19 mouse cellular contexts compared by ENCODE assay signal in the genomic region with DNA sequence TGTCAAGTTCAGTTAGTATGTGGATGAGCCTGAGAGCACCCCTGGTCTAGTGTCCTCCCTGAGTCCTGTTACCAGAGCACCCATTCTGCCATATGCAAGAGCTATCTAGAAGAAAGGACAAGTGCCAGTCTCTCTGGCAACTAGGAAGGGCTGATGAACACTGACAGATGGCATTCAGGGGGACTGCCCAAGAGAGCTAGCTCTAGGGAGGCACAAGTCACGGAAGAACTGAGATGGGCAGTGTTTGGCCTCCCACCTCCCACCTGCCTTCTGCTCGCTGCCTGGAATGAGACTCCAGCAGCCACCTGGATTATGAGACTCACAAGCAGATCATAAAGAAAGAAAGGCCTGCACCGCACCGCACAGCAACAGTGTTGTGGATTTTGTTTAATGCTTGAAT. TPM values are rescaled to one million over a fixed set of nuclear protein-coding genes. Genes with fewer than 3 reads are reported as not detected.
DNase-seq lines count a peak whose midpoint lies in the region.
"Had no signal": no experiment of that assay in that cellular context is flagged by ENCODE, and none has a peak within 500 bp of the region (broad histone marks: within the 10 kb centered on the region; RNA-seq: fewer than 3 reads in every experiment).

No protein-coding gene starts in this region.

- intact Hi-C loops in left cerebral cortex, postnatal 25 days (cut with DNase I) = no loop called here
- intact Hi-C loops in gastrocnemius, postnatal 14 days (cut with DNase I; ENCODE audit: low total_unique reads) = no loop called here

- DNase-seq in cerebellum, adult 11-12 months = peak; percentile 74
- no peak for DNase-seq in cerebellum, postnatal 4 days (ENCODE audit: low spot score in 2 of 2)
- peak; percentile 32 to 85 for DNase-seq in left cerebral cortex, postnatal 25 days (ENCODE audit: low spot score in 2 of 2)
- no peak for DNase-seq in left cerebral cortex, adult 11 months (ENCODE audit: low spot score)
- peak; percentile 50 for DNase-seq in cerebellum, adult 8-10 months
- peak; percentile 50 to 53 for DNase-seq in right cerebral cortex, postnatal 36 days (ENCODE audit: low spot score in 2 of 2)
- no peak for DNase-seq in gastrocnemius, postnatal 14 days
- DNase-seq: adrenal gland, postnatal 10 days; heart, adult 11 months; heart, postnatal 36 days; kidney, adult 9 months; kidney, postnatal 4 days; liver had no signal

RNA-seq across cellular contexts. Expression of gene B3gnt8, which starts 13.3 kb away (rescaled TPM):
- total RNA-seq in left cerebral cortex, postnatal 25 days (2021) = under 1 TPM; 0.34 to 0.82 TPM
- total RNA-seq in gastrocnemius, postnatal 14 days (2021) = 1 to 10 TPM; 2.2 to 2.4 TPM

RNA-seq across cellular contexts. Expression of gene Bckdha, which starts 19.0 kb away (rescaled TPM):
- total RNA-seq in left cerebral cortex, postnatal 25 days (2021) = 10 to 100 TPM; 31.8 to 33.8 TPM
- total RNA-seq in gastrocnemius, postnatal 14 days (2021) = 10 to 100 TPM; 58.0 to 78.3 TPM

RNA-seq across cellular contexts. Expression of gene Exosc5, which starts 19.2 kb away (rescaled TPM):
- 10 to 100 TPM; 24.0 to 24.4 TPM for total RNA-seq in left cerebral cortex, postnatal 25 days (2021)
- total RNA-seq in gastrocnemius, postnatal 14 days (2021) = 10 to 100 TPM; 21.3 to 21.6 TPM

RNA-seq across cellular contexts. Expression of gene Dmac2, which starts 20.5 kb away (rescaled TPM):
- total RNA-seq in left cerebral cortex, postnatal 25 days (2021) = 10 to 100 TPM; 45.7 to 45.9 TPM
- 10 to 100 TPM; 24.2 to 31.3 TPM for total RNA-seq in gastrocnemius, postnatal 14 days (2021)

RNA-seq across cellular contexts. Expression of gene Erich4, which starts 24.1 kb away (rescaled TPM):
- not detected for total RNA-seq in left cerebral cortex, postnatal 25 days (2021)
- not detected for total RNA-seq in gastrocnemius, postnatal 14 days (2021)
- total RNA-seq: adrenal gland, postnatal 10 days; G1E; gastrocnemius, adult 8-10 months; layer of hippocampus, postnatal 10 days; left cerebral cortex, postnatal 14 days; megakaryocyte progenitor cell, adult 5-6 weeks; monocyte, adult 5-6 weeks had no signal

Comparison
In these comparisons a context has a peak if more than half of its experiments do, and no peak if none do; other contexts are left out.
1. DNase-seq: peak in cerebellum, adult 11-12 months (single experiment), left cerebral cortex, postnatal 25 days (2 of 2), cerebellum, adult 8-10 months (single experiment) and right cerebral cortex, postnatal 36 days (2 of 2); none in cerebellum, postnatal 4 days (0 of 2), left cerebral cortex, adult 11 months (single experiment) and gastrocnemius, postnatal 14 days (single experiment).